Mouse (Mus musculus) liver, embryonic 13.5 days (tissue): ENCODE data around the gene Kif5c. TPM values are rescaled to one million over a fixed set of nuclear protein-coding genes. Genes with fewer than 3 reads are reported as not detected.
A peak's percentile ranks its signal among the peaks of the same experiment; 100 is the strongest.

Experiments used
- ATAC-seq: fragments of 200-750 bp; cut with Nextera tagmentation; 2 replicates; pipeline ENCODE4 v1.8.0; 2017; ENCODE audit warnings: low read depth, mild to moderate bottlenecking, moderate number of reproducible peaks, moderate library complexity
- DNase-seq: peaks from one replicate; pipeline ENCODE4 v3.0.0; 2022
- H3K27ac ChIP-seq: fragments of 300-500 bp; sonication (generic); 2 replicates; pipeline ENCODE4 v1.5.1; 2015; ENCODE audit warnings: moderate library complexity, mild to moderate bottlenecking, inconsistent platforms
- H3K27me3 ChIP-seq: fragments of 300-500 bp; sonication (generic); 2 replicates; pipeline ENCODE4 v1.6.1; 2015; ENCODE audit warnings: mild to moderate bottlenecking, inconsistent platforms
- H3K36me3 ChIP-seq: fragments of 300-500 bp; sonication (generic); 2 replicates; pipeline ENCODE4 v1.6.1; 2015; ENCODE audit warnings: mild to moderate bottlenecking, inconsistent platforms
- H3K4me1 ChIP-seq: fragments of 300-500 bp; sonication (generic); replicated peaks from 2 replicates; pipeline ENCODE4 v1.6.1; 2015; ENCODE audit warnings: inconsistent platforms
- H3K4me2 ChIP-seq: fragments of 300-500 bp; sonication (generic); 2 replicates; pipeline ENCODE4 v1.6.1; 2015; ENCODE audit warnings: inconsistent platforms, mild to moderate bottlenecking, moderate library complexity
- H3K4me3 ChIP-seq: fragments of 300-500 bp; sonication (generic); replicated peaks from 2 replicates; pipeline ENCODE4 v1.5.1; 2015; ENCODE audit warnings: mild to moderate bottlenecking, inconsistent platforms
- H3K9ac ChIP-seq: fragments of 300-500 bp; sonication (generic); 2 replicates; pipeline ENCODE4 v1.6.1; 2015; ENCODE audit warnings: mild to moderate bottlenecking, inconsistent platforms
- H3K9me3 ChIP-seq: fragments of 300-500 bp; sonication (generic); replicated peaks from 2 replicates; pipeline ENCODE4 v1.6.1; 2016; ENCODE audit warnings: inconsistent platforms
- WGBS: fragments of 180-500 bp; shearing (Covaris S2); methylation state at CpG from one replicate; pipeline ENCODE4 v1.1.7; 2015; ENCODE audit not compliant: insufficient replicate concordance; 5-methylcytosine and 5-hydroxymethylcytosine counted together
- polyA plus RNA-seq: library from polyadenylated mRNA; unstranded; fragments of >200 nt; fragmentation: Nextera tagmentation; extraction: Ambion mirVana; gene quantifications from 2 replicates; pipeline ENCODE4 v1.2.1, GENCODE M21; 2015

Kif5c gene
- polyA plus RNA-seq, 1 experiment from 2014 or later = 0.20 TPM

DNA sequence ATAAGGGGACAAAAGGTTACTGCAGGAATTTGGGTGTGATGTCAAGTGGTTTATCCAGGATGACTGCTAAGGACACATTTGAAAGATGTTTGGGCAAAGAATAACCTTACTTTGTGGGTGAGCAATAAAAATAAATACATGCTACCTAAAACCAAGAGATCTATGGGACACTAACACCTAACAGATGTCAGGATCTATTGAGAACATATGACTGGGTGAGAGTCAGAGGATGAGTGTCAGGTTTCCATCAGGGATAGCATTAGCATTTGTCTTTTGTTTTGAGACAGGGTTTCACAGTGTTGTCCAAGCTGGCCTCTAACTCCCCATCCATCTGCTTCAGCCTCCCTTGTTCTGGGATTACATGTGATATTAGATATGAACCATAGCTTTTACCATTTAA, 26.2 kb upstream of the Kif5c start:
- Histone ChIP-seq H3K27me3 (no peaks in the 10 kb centered on the region), H3K4me1 (no peaks in the 10 kb centered on the region), H3K27ac (no peak overlapping the region), H3K4me3 (no peak overlapping the region), H3K9me3 (no peaks in the 10 kb centered on the region), H3K9ac (no peak overlapping the region), H3K4me2 (no peak overlapping the region), H3K36me3 (no peaks in the 10 kb centered on the region)
- ATAC-seq = no peak
- no peak for DNase-seq

DNA sequence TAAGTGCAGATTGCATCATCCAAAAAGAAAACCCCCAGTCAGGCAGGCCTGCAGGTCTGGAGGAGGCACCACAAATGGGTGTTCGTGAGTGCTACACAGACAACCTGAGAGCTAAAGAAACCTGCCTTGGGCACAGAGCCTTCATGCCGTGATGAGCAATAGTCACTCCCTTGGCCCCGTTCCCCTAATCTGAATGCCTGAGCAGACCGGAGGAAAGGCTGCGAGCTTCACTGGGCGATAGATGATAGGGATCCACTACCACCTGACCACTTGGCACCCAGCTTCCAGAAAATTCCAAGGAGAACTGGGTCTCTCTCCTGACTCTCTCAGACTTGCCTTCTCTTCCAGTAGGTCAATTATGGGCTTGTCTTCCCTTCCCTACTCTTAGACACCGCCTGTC, 24.2 kb upstream of the Kif5c start:
- H3K27me3 ChIP-seq = no peaks in the 10 kb centered on the region
- WGBS = 74% methylated on average over 7 of the region's 7 CpGs
- H3K4me1 ChIP-seq = no peaks in the 10 kb centered on the region
- no peaks in the 10 kb centered on the region for H3K36me3 ChIP-seq
- no peak for DNase-seq
- no peak overlapping the region for H3K27ac ChIP-seq
- ATAC-seq = no peak
- no peak overlapping the region for H3K9ac ChIP-seq
- H3K9me3 ChIP-seq = no peaks in the 10 kb centered on the region
- no peak overlapping the region for H3K4me2 ChIP-seq
- no peak overlapping the region for H3K4me3 ChIP-seq

- no peak overlapping the region for H3K4me2 ChIP-seq
- no peak for ATAC-seq
- no peak overlapping the region for H3K4me3 ChIP-seq
- H3K27me3 ChIP-seq = no peaks in the 10 kb centered on the region
- H3K9me3 ChIP-seq = no peaks in the 10 kb centered on the region
- no peak overlapping the region for H3K9ac ChIP-seq
- no peaks in the 10 kb centered on the region for H3K36me3 ChIP-seq
- no peak overlapping the region for H3K27ac ChIP-seq
- 54% methylated on average over 3 of the region's 3 CpGs for WGBS
- DNase-seq = no peak
- no peaks in the 10 kb centered on the region for H3K4me1 ChIP-seq
Measured at GRCm38 (mm10) chr2:49596318-49596717, 22.8 kb upstream of the Kif5c start.

DNA sequence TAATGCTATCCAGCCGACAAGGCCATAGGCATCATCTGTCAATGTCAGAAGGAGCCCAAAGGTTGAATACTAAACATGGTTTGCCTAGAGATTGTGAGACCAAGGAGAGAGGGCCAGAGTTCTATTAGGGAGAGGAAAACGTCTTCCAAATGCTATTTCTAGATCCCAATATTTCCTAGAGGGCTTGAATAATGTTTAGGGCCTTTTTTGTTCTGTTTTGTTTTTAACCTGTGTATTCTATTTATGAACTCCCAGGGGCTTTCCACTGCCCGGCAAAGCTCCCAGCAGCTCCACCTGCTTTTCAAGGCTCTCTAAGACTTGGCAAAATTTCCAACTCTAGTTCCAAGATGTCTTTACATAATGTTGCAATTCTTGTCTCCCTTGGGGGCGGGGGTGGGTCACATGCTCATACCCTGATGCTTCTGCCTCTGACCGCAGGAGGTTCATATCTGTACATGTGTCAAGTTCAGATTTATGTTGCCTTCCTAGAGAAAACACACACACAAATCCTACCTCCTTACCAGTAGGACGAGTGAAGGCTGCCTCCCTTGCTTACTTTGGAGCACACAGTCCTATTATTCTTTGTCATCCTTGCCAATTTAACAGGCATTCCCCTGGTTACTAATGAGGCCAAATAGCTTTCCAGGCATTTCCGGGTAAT, 18.9 kb upstream of the Kif5c start:
- 51% methylated on average over 7 of the region's 7 CpGs for WGBS
- H3K27me3 ChIP-seq = no peaks in the 10 kb centered on the region
- ATAC-seq (no peak), DNase-seq (no peak)
- no peaks in the 10 kb centered on the region for H3K4me1 ChIP-seq
- no peaks in the 10 kb centered on the region for H3K36me3 ChIP-seq
- H3K4me2 ChIP-seq = no peak overlapping the region
- H3K9me3 ChIP-seq = no peaks in the 10 kb centered on the region
- H3K4me3 ChIP-seq = no peak overlapping the region
- H3K9ac ChIP-seq = no peak overlapping the region
- no peak overlapping the region for H3K27ac ChIP-seq

DNA sequence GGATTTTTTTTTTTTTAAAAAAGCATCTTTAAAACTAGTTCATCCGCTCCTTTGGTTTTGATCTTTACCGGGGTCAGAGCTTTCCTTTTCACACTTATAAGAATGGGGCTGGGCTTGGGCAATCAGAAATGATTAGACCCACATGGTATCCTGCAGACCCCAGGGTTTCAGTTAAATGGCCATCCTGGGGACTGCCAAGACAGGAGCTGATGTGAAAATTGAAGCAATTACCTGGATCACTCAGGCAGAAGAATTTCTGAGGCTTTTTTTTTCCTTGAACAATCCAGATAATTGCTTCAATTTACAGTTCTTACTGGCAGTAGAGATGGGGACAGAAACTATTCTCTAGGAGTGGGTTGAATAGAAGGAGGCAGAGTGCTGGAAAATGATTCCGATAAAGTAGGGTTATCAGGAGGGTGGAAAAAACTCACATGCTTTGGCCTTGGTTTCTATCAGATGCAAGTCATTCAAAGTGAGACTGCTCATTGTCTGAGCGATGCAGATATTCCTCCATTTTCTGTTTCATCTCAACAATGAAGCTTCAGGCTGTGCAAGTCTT, 16.2 kb upstream of the Kif5c start:
- Histone ChIP-seq H3K9me3 (no peaks in the 10 kb centered on the region), H3K27ac (no peak overlapping the region), H3K27me3 (no peaks in the 10 kb centered on the region), H3K4me1 (no peaks in the 10 kb centered on the region), H3K36me3 (no peaks in the 10 kb centered on the region), H3K4me2 (no peak overlapping the region), H3K9ac (no peak overlapping the region), H3K4me3 (no peak overlapping the region)
- 74% methylated on average over 4 of the region's 4 CpGs for WGBS
- ATAC-seq = no peak
- DNase-seq = no peak

DNA sequence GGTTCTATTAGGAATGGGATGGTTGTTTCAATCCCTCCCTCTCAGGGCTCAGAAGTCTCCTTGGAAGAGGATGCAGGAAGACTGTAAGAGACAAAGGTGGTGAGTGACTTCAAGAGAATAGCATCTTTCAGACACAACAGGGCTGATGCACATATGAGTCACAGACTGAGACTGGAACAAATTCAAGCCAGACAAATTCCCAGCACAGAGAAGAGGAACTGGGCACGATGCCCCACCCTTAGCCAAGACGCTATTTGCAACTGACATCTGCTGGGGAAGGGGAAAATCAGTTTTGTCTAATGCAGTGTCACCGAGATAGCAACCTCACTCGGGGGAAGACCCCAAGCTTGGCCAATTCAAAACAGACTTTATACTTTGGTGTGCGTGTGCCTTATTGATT, 9.5 kb upstream of the Kif5c start:
- Histone ChIP-seq H3K4me3 (no peak overlapping the region), H3K9me3 (no peaks in the 10 kb centered on the region)

GRCm38 (mm10) chr2:49616765-49617164, 2.3 kb upstream of the Kif5c start:
- H3K27ac ChIP-seq = no peak overlapping the region
- no peak overlapping the region for H3K9ac ChIP-seq
- no peak overlapping the region for H3K4me2 ChIP-seq
- WGBS = 50% methylated on average over 3 of the region's 3 CpGs
- no peak for DNase-seq
- no peaks in the 10 kb centered on the region for H3K9me3 ChIP-seq
- peaks cover 12% of the 10 kb centered on the region for H3K4me1 ChIP-seq
- no peak overlapping the region for H3K4me3 ChIP-seq
- H3K27me3 ChIP-seq = peaks cover 35% of the 10 kb centered on the region
- H3K36me3 ChIP-seq = no peaks in the 10 kb centered on the region
- ATAC-seq = no peak

More for the DNA sequence above, 9.5 kb upstream of the Kif5c start:
- DNase-seq (no peak), ATAC-seq (no peak)
- H3K27ac ChIP-seq = no peak overlapping the region
- H3K9ac ChIP-seq = no peak overlapping the region
- H3K27me3 ChIP-seq = no peaks in the 10 kb centered on the region
- H3K4me2 ChIP-seq = no peak overlapping the region
- H3K4me1 ChIP-seq = no peaks in the 10 kb centered on the region
- H3K36me3 ChIP-seq = no peaks in the 10 kb centered on the region
- WGBS = 38% methylated on average over 5 of the region's 5 CpGs

- H3K9ac ChIP-seq = no peak overlapping the region
- no peaks in the 10 kb centered on the region for H3K36me3 ChIP-seq
- H3K4me1 ChIP-seq = peaks cover 12% of the 10 kb centered on the region
- ATAC-seq = no peak
- no peak overlapping the region for H3K27ac ChIP-seq
- peaks cover 35% of the 10 kb centered on the region for H3K27me3 ChIP-seq
- DNase-seq = no peak
- no peaks in the 10 kb centered on the region for H3K9me3 ChIP-seq
- H3K4me2 ChIP-seq = peak overlapping the region; percentile 72
- H3K4me3 ChIP-seq = peak overlapping the region; percentile 54
- 2% methylated on average over 33 of the region's 33 CpGs for WGBS
Measured at GRCm38 (mm10) chr2:49619719-49620522, 823 bp downstream of the Kif5c start.

DNA sequence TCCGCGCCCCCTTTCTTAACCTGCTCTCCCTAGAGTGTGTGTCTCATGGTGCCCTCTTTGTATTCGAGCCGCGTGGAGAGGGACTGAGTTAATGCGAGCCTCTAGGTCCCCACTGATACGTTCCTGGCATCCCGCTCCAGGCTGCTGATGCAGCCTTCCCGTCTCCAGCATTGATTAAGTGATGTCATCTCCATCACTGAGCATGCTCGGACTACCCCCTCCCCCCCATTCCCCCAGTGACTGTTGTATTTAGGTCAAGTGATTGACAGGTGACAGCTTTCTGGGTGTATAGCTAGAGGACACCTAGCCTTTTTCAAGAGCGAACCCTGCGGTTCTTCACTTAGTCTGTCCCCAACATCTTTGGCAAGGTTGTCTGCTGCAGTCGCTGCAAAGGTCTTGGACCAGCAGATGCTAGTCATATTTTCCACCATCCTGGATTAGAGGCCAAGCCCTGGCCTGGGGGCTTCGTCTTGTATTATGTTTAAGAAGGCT, 1.6 kb downstream of the Kif5c start:
- H3K4me3 ChIP-seq = no peak overlapping the region
- no peak overlapping the region for H3K4me2 ChIP-seq
- DNase-seq (no peak), ATAC-seq (no peak)
- no peak overlapping the region for H3K27ac ChIP-seq
- H3K27me3 ChIP-seq = peaks cover 35% of the 10 kb centered on the region
- peaks cover 12% of the 10 kb centered on the region for H3K4me1 ChIP-seq
- no peaks in the 10 kb centered on the region for H3K36me3 ChIP-seq
- no peaks in the 10 kb centered on the region for H3K9me3 ChIP-seq
- 19% methylated on average over 14 of the region's 14 CpGs for WGBS
- H3K9ac ChIP-seq = no peak overlapping the region

DNA sequence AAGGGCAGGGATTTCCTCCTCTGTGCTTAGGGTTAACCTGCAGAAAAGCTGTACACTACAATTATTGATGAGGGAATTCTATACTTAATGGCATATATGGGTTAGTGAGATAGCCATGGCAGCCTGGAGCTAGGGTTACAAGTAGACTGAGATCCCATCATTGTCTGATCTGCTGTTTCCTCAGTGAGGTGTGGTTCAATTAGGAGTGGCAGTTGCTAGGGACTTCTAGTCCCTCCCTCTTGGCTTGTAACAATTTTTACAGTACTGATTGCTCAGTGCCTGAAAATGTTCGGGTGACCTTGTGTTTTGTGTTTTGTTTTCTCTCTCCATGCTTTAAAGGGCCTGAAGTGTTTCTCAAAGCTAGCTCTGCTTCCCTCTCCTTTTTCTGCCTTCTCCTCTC, 2.1 kb downstream of the Kif5c start:
- Histone ChIP-seq H3K36me3 (no peaks in the 10 kb centered on the region), H3K4me3 (no peak overlapping the region), H3K4me1 (peaks cover 12% of the 10 kb centered on the region), H3K9me3 (no peaks in the 10 kb centered on the region), H3K4me2 (no peak overlapping the region), H3K9ac (no peak overlapping the region), H3K27me3 (peaks cover 35% of the 10 kb centered on the region), H3K27ac (no peak overlapping the region)
- ATAC-seq = no peak
- WGBS = 40% methylated on average over 1 of the region's 1 CpGs
- no peak for DNase-seq

DNA sequence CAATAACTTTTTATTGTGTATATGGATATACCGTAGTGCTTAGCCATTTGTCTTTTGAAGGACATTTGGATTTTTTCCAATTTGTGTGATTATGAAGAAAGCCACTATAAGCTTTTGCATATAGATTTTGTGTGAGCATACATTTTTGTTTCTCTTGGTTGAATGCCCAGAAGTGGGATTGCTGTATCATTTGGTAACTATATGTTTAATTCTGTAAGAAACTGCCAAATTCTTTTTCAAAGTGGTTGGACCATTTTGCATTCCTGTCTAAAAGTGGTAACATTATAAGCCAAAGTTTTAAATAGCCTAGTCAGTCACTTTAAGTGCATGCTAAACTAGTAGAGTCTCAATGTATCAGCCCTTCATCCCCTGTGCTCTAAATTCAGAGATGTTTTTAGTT, 6.5 kb downstream of the Kif5c start:
- 75% methylated on average over 1 of the region's 1 CpGs for WGBS
- Histone ChIP-seq H3K4me2 (no peak overlapping the region), H3K27ac (no peak overlapping the region), H3K4me1 (no peaks in the 10 kb centered on the region), H3K9ac (no peak overlapping the region), H3K36me3 (no peaks in the 10 kb centered on the region), H3K27me3 (peaks cover 9% of the 10 kb centered on the region), H3K4me3 (no peak overlapping the region), H3K9me3 (no peaks in the 10 kb centered on the region)
- no peak for DNase-seq
- ATAC-seq = no peak
